Mouse (Mus musculus) kidney, postnatal 14 days (tissue): ENCODE data around the gene Nutf2.

Experiments
- DNase-seq: peaks from one replicate; pipeline ENCODE4 v3.0.0; 2022; ENCODE audit warnings: mixed read lengths

Nutf2 gene

GRCm38 (mm10) chr8:105855248-105856167 lies 4.9 kb upstream of the Nutf2 start:
- peak; percentile 60 for DNase-seq

GRCm38 (mm10) chr8:105856168-105856835 lies 4.1 kb upstream of the Nutf2 start:
- no peak for DNase-seq

GRCm38 (mm10) chr8:105858495-105858894 lies 1.9 kb upstream of the Nutf2 start:
- DNase-seq = no peak

- DNase-seq = no peak
These were observed 1.1 kb upstream of the Nutf2 start for GRCm38 (mm10) chr8:105859314-105859713.

- peak; percentile 32 for DNase-seq
These were observed 1.6 kb downstream of the Nutf2 start for GRCm38 (mm10) chr8:105861951-105862350.

GRCm38 (mm10) chr8:105866364-105867029 lies 6.1 kb downstream of the Nutf2 start:
- DNase-seq = no peak

- DNase-seq = no peak
These were observed 13.9 kb downstream of the Nutf2 start for GRCm38 (mm10) chr8:105874301-105874700.

- DNase-seq = peak; percentile 88
These were observed 20.6 kb downstream of the Nutf2 start, which contains the start of gene Edc4 for GRCm38 (mm10) chr8:105880754-105881520. TSS of gene Edc4 (plus strand) at chr8:105880881.

GRCm38 (mm10) chr8:105889756-105890465 lies 29.5 kb downstream of the Nutf2 start:
- no peak for DNase-seq

- DNase-seq = no peak
These were observed 30.5 kb downstream of the Nutf2 start for GRCm38 (mm10) chr8:105890870-105891269.

GRCm38 (mm10) chr8:105892432-105892831 lies 32.1 kb downstream of the Nutf2 start:
- peak; percentile 37 for DNase-seq

- peak; percentile 86 for DNase-seq
These were observed 33.0 kb downstream of the Nutf2 start, which contains the start of gene Nrn1l for GRCm38 (mm10) chr8:105893339-105893738. TSS of gene Nrn1l (plus strand) at chr8:105893567.

GRCm38 (mm10) chr8:105897801-105898480 lies 37.6 kb downstream of the Nutf2 start:
- no peak for DNase-seq

GRCm38 (mm10) chr8:105900180-105900940 lies 40.0 kb downstream of the Nutf2 start, which contains the start of gene Pskh1:
TSS of gene Pskh1 (plus strand) at chr8:105900441.
- peak; percentile 96 for DNase-seq

- DNase-seq = no peak
These were observed 40.7 kb downstream of the Nutf2 start for GRCm38 (mm10) chr8:105900941-105901616.

- no peak for DNase-seq
These were observed 59.0 kb downstream of the Nutf2 start for GRCm38 (mm10) chr8:105919390-105919789.

- DNase-seq = no peak
These were observed 64.7 kb downstream of the Nutf2 start for GRCm38 (mm10) chr8:105925123-105925522.
